Mouse (Mus musculus) intestine, embryonic 15.5 days (tissue): ENCODE measurements around the gene Habp2. TPM values are rescaled to one million over a fixed set of nuclear protein-coding genes. Genes with fewer than 3 reads are reported as not detected.

Experiments used
- ATAC-seq: fragments of 200-750 bp; cut with Nextera tagmentation; 2 replicates; pipeline ENCODE4 v1.8.0; 2017; ENCODE audit warnings: moderate TSS enrichment, moderate library complexity
- H3K27ac ChIP-seq: fragments of 300-500 bp; sonication (generic); 2 replicates; pipeline ENCODE4 v1.5.1; 2015; ENCODE audit warnings: mild to moderate bottlenecking, inconsistent platforms
- H3K27me3 ChIP-seq: fragments of 300-500 bp; sonication (generic); replicated peaks from 2 replicates; pipeline ENCODE4 v1.6.1; 2015; ENCODE audit warnings: inconsistent platforms
- H3K36me3 ChIP-seq: fragments of 300-500 bp; sonication (generic); 2 replicates; pipeline ENCODE4 v1.6.1; 2015; ENCODE audit warnings: inconsistent platforms
- H3K4me1 ChIP-seq: fragments of 300-500 bp; sonication (generic); replicated peaks from 2 replicates; pipeline ENCODE4 v1.6.1; 2015; ENCODE audit warnings: inconsistent platforms
- H3K4me2 ChIP-seq: fragments of 300-500 bp; sonication (generic); replicated peaks from 2 replicates; pipeline ENCODE4 v1.6.1; 2015; ENCODE audit warnings: mild to moderate bottlenecking, inconsistent platforms
- H3K4me3 ChIP-seq: fragments of 300-500 bp; sonication (generic); replicated peaks from 2 replicates; pipeline ENCODE4 v1.5.1; 2015; ENCODE audit warnings: inconsistent platforms
- H3K9ac ChIP-seq: fragments of 300-500 bp; sonication (generic); 2 replicates; pipeline ENCODE4 v1.6.1; 2015; ENCODE audit warnings: inconsistent platforms
- H3K9me3 ChIP-seq: fragments of 300-500 bp; sonication (generic); 2 replicates; pipeline ENCODE4 v1.6.1; 2016; ENCODE audit warnings: inconsistent platforms
- WGBS: fragments of 180-500 bp; shearing (Covaris S2); methylation state at CpG from one replicate; pipeline ENCODE4 v1.1.7; 2015; 5-methylcytosine and 5-hydroxymethylcytosine counted together
- polyA plus RNA-seq: library from polyadenylated mRNA; unstranded; fragments of >200 nt; fragmentation: Nextera tagmentation; extraction: Ambion mirVana; gene quantifications from 2 replicates; pipeline ENCODE4 v1.2.1, GENCODE M21; 2015

The Habp2 gene
- polyA plus RNA-seq, 1 experiment from 2014 or later: 15.2 TPM

DNA sequence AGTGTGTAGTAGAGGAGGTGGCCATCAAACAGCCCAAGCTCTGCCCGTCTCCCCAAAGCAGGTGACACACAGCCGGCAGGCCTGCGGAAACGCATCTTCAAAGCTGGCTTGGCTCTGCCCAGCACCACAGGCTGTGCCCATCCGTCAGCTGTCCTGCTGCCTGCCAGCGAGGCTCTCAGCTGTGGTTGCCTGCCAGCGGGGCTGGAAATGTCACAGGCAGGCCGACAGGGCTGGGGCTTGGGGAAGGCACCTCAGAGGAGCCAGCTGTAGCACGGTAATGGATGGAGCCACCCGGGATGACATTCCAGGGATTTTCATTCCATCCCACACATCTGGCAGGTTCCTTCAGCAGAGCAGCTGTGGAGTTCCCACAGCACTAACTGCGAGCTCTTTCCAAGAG lies 13.9 kb downstream of the Habp2 start:
- WGBS: 55% methylated on average over 11 of the region's 11 CpGs
- Histone ChIP-seq H3K27me3 (no peaks in the 10 kb centered on the region), H3K4me2 (no peak overlapping the region), H3K4me3 (no peak overlapping the region), H3K36me3 (no peaks in the 10 kb centered on the region), H3K9me3 (no peaks in the 10 kb centered on the region), H3K9ac (no peak overlapping the region), H3K27ac (no peak overlapping the region), H3K4me1 (0 out of 2 replicates have a peak, but pooled peaks cover 3% of the 10 kb centered on the region)
- no peak for ATAC-seq

DNA sequence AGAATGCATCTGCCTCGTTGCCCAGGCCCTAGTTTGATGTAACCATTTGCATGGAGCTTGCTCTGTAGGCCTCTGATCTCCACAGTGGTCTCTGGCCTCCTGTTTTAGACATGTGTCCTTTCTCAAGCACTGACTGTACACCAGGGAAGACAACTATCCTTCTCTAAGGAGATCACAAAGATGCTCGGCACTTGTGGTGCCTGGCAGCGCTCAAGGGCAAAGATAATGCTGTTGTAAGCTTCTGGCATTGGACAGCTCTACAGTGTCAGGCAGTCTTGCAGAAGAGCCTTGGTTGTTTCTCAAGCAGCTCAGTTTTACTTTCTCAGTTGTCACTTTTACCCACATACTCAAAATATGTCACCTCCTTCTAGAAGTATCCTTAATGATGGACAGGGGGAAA lies 29.6 kb downstream of the Habp2 start:
- no peaks in the 10 kb centered on the region for H3K36me3 ChIP-seq
- no peak overlapping the region for H3K4me2 ChIP-seq
- H3K4me1 ChIP-seq: peaks cover 6% of the 10 kb centered on the region; the same call in 1 of the 2 replicates
- no peaks in the 10 kb centered on the region for H3K9me3 ChIP-seq
- ATAC-seq: no peak
- H3K27me3 ChIP-seq: no peaks in the 10 kb centered on the region
- no peak overlapping the region for H3K9ac ChIP-seq
- 78% methylated on average over 3 of the region's 3 CpGs for WGBS
- no peak overlapping the region for H3K4me3 ChIP-seq
- no peak overlapping the region for H3K27ac ChIP-seq

DNA sequence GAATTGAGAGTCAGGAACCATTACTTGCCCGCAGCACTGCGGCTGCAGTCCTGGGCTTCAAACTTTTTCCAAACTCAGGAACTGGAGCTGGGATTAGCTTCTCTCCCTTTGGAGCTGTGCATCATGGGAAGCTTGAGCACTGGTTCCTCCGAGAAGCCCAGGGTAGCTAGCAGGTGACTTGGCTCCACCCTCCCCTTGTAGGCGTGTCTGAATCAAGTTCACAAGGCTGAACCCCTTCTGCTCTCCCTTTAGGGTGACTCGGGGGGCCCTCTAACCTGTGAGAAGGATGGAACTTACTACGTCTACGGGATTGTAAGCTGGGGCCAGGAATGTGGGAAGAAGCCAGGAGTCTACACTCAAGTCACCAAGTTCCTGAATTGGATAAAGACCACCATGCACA lies 32.3 kb downstream of the Habp2 start:
- H3K4me2 ChIP-seq: no peak overlapping the region
- WGBS: 83% methylated on average over 7 of the region's 7 CpGs
- no peaks in the 10 kb centered on the region for H3K27me3 ChIP-seq
- no peaks in the 10 kb centered on the region for H3K36me3 ChIP-seq
- no peak for ATAC-seq
- H3K4me3 ChIP-seq: no peak overlapping the region
- H3K9ac ChIP-seq: no peak overlapping the region
- no peaks in the 10 kb centered on the region for H3K9me3 ChIP-seq
- peaks cover 6% of the 10 kb centered on the region; the same call in 1 of the 2 replicates for H3K4me1 ChIP-seq
- no peak overlapping the region for H3K27ac ChIP-seq

DNA sequence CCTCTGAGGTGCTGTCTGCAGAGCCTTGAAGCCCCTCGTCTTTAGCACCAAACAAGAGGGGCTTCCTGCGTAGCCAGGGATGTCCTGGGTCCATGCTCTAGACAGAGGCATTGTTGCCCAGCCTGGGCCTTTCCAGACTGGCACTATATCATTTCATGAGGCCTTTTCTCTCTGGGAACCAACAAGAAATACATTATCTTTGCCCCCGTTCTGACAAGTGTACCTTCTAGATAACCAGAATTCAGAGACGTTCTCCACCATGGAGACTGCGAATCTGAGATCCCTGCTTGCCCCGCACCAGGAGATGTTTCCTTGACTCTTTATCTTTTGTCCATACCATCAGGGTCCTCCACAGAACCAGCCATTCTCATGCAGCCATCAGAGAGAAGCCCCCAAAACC lies 32.7 kb downstream of the Habp2 start:
- Histone ChIP-seq H3K4me1 (peaks cover 6% of the 10 kb centered on the region; the same call in 1 of the 2 replicates), H3K9ac (no peak overlapping the region), H3K4me2 (no peak overlapping the region), H3K27ac (no peak overlapping the region), H3K9me3 (no peaks in the 10 kb centered on the region), H3K4me3 (no peak overlapping the region), H3K36me3 (no peaks in the 10 kb centered on the region), H3K27me3 (no peaks in the 10 kb centered on the region)
- no peak for ATAC-seq
- WGBS: 86% methylated on average over 6 of the region's 6 CpGs

DNA sequence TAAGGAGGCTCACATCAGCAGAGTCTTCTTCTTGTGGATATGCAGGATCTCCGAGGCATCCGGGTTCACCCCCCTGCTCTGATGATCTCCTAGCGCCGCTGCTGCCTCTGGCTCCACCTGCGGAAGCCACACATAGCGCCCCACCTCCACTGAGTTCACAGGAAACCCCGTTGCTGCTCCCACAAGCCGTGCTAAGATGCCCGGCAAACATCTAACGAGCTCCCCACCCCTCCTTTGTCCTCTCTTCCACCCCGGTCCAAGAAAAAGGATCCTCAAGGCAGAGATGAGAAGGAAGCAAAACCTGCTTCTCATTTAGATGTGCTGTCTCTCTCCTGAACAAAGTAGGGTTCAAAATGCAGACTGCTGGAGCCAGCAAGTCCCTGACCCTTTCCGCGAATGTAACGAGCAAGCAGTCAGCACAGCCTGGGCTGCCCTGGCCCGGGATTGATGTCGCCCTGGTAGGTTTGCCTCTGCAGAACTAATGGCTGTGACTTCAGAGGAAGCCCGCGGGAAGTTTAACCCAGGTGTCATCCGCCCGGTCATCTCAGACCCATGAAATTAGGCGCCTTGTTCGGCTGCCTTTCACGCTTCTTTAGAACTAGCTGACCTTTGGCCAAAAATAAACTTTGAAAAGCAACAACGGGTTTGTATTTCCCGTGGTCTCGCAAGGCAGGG lies 33.4 kb downstream of the Habp2 start:
- no peak overlapping the region for H3K4me3 ChIP-seq
- ATAC-seq: no peak
- H3K4me2 ChIP-seq: peak overlapping the region; percentile 43
- no peaks in the 10 kb centered on the region for H3K36me3 ChIP-seq
- 30% methylated on average over 26 of the region's 26 CpGs for WGBS
- H3K27ac ChIP-seq: no peak overlapping the region
- H3K4me1 ChIP-seq: peaks cover 6% of the 10 kb centered on the region; the same call in 1 of the 2 replicates
- no peak overlapping the region for H3K9ac ChIP-seq
- no peaks in the 10 kb centered on the region for H3K27me3 ChIP-seq
- H3K9me3 ChIP-seq: no peaks in the 10 kb centered on the region

DNA sequence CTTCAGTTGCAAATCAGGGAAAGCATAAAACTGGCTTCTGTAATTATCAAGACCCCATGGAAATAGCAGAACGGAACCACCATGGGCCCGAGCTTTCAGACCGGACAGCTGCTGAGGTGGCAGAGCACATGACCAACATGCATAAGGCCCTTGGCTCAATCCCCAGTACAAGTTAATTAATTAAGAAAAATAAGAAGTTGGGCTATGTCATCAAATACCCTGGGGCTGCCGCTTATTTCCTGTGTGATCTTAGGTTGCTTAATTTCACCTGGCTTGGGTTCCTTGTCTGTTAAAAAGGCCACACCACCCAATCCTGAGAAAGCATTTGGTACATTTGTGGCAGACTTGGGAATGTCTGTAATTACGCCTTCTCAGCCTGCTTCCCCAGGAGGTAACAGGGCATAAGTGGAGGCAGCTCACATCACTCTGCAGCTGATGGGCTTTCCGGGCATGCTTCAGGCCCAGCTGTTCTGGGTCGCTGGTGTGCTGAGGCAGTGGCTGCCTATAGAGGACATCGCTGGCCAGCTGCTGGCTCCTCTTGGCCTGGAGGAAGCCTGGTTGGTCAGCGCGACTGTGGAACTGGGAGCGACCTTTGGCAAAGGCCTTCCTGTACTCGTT lies 34.5 kb downstream of the Habp2 start:
- no peak for ATAC-seq
- Histone ChIP-seq H3K4me1 (peaks cover 9% of the 10 kb centered on the region), H3K27me3 (no peaks in the 10 kb centered on the region), H3K9me3 (no peaks in the 10 kb centered on the region), H3K27ac (no peak overlapping the region), H3K36me3 (no peaks in the 10 kb centered on the region), H3K9ac (no peak overlapping the region), H3K4me2 (no peak overlapping the region), H3K4me3 (no peak overlapping the region)
- WGBS: 81% methylated on average over 12 of the region's 12 CpGs

DNA sequence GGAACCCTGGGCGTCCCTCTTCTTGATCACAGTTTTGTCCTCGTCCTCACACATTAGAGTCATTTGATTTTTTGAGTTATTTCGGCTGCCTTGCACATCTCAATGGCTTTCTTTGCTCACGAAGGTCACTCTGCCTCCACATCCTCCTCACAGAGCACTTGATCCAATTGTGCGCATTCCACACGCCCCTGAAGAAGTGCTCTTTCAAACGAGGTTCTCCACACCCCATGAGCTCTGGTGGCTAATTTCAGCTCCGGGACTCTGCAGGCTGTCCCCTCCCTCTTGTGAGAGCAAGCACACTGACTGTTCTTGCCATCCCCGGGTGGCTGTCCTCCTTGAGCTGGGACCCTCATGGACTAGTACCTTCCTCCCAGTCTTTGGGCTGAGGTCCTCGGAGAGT lies 38.7 kb downstream of the Habp2 start:
- no peaks in the 10 kb centered on the region for H3K36me3 ChIP-seq
- H3K4me1 ChIP-seq: peaks cover 3% of the 10 kb centered on the region; the same call in 1 of the 2 replicates
- H3K27ac ChIP-seq: no peak overlapping the region
- H3K4me2 ChIP-seq: no peak overlapping the region
- H3K4me3 ChIP-seq: no peak overlapping the region
- no peaks in the 10 kb centered on the region for H3K9me3 ChIP-seq
- 69% methylated on average over 10 of the region's 10 CpGs for WGBS
- H3K27me3 ChIP-seq: no peaks in the 10 kb centered on the region
- no peak for ATAC-seq
- no peak overlapping the region for H3K9ac ChIP-seq

DNA sequence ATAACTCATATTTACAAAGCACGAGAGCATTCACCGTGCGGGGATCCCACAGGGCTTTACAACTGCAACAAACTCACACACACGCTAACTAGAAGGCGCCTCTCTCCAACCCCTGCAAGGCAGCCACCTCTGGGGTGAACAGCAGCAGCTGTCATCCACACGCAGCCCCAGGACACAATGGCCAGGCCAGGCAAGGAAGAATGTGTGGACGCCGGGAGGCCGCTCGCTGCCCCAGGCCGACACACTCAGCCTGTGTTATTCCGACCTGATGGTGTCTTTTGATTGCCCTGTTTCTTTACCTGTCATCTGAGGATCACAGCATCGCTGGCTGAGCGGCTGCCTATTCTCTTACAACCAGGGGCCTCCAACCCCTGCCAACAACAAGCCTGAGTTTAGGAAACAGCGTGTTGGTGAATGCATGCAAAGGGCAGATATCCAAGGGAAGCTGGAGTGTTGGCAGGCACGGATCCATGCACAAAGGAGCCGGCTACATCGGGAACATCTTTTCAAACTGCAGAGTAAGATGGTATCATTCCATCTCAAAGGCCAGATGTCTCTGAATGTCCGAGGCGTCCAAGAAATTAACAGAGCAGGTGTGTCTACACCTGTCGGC lies 39.4 kb downstream of the Habp2 start:
- 68% methylated on average over 21 of the region's 21 CpGs for WGBS
- Histone ChIP-seq H3K9ac (no peak overlapping the region), H3K4me3 (no peak overlapping the region), H3K27ac (no peak overlapping the region), H3K36me3 (no peaks in the 10 kb centered on the region), H3K4me2 (no peak overlapping the region), H3K9me3 (no peaks in the 10 kb centered on the region), H3K27me3 (no peaks in the 10 kb centered on the region), H3K4me1 (peaks cover 3% of the 10 kb centered on the region; the same call in 1 of the 2 replicates)
- ATAC-seq: no peak

DNA sequence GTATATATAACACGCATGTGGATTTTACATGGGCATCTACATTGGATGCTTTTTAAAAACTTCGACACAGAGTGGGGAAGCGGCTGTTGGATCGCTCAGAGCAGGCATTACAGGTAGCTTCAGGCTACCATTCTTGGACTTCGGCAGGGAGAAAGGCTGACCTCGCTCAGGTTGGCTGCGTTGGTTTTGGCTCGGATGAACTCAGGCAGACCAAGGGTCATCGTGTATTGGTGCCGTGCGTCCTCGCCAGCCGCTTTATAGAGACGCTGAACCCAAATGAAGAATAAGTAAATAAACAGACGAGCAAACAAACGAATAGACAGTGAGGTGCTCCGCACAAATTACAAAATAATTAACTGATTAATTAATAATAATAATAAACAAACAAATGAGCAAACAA lies 49.4 kb downstream of the Habp2 start:
- H3K4me1 ChIP-seq: no peaks in the 10 kb centered on the region
- no peaks in the 10 kb centered on the region for H3K9me3 ChIP-seq
- 91% methylated on average over 17 of the region's 17 CpGs for WGBS
- H3K27ac ChIP-seq: no peak overlapping the region
- no peaks in the 10 kb centered on the region for H3K27me3 ChIP-seq
- H3K9ac ChIP-seq: no peak overlapping the region
- H3K36me3 ChIP-seq: no peaks in the 10 kb centered on the region
- no peak for ATAC-seq
- H3K4me2 ChIP-seq: no peak overlapping the region
- H3K4me3 ChIP-seq: no peak overlapping the region

DNA sequence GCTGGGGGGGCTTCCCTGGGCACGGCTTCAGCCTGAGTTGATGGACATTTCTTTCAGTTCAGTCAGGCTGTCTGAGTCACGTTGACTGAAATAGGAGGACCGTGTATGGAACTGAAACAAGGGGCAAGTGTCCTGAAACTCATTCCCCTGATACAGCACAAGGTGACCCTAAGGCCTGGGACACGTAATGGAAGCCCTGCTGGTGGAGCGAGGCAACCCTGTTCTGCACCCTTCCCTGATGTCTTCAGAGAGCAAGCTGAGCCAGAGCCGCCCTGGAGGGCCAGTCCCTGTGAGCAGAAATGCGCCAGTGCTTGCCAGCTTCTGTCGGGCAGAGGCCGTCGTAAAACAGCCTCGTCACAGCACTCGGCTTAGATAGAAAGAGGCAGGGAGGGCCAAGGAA lies 49.9 kb downstream of the Habp2 start:
- Histone ChIP-seq H3K36me3 (no peaks in the 10 kb centered on the region), H3K9ac (no peak overlapping the region), H3K4me2 (no peak overlapping the region), H3K27ac (no peak overlapping the region), H3K27me3 (no peaks in the 10 kb centered on the region), H3K9me3 (no peaks in the 10 kb centered on the region), H3K4me1 (no peaks in the 10 kb centered on the region), H3K4me3 (no peak overlapping the region)
- WGBS: 61% methylated on average over 12 of the region's 12 CpGs
- ATAC-seq: no peak

DNA sequence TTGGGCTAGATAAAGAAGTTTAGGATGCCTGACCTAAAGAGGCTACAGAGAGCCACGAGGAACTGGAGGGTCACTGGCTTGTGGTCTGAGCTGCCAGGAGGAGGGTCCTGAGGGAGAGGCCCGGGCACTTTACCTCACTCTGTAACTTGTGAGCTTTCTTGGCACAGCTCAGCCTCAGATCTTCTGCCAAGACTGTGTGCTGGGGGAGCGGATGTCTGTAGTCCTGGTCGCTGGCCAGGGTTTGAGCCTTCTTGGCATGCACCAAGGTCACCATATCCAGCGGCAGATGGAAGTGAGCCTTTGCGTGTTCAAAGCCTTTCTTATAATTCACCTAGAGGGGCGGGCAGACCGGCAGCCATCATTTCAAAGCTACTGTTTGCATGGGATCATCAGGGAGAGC lies 55.1 kb downstream of the Habp2 start:
- H3K27me3 ChIP-seq: no peaks in the 10 kb centered on the region; the same call in 1 of the 2 replicates
- no peaks in the 10 kb centered on the region for H3K36me3 ChIP-seq
- no peaks in the 10 kb centered on the region for H3K4me1 ChIP-seq
- H3K4me2 ChIP-seq: no peak overlapping the region
- 81% methylated on average over 8 of the region's 8 CpGs for WGBS
- H3K9me3 ChIP-seq: no peaks in the 10 kb centered on the region
- H3K4me3 ChIP-seq: no peak overlapping the region
- H3K9ac ChIP-seq: no peak overlapping the region
- ATAC-seq: no peak
- H3K27ac ChIP-seq: no peak overlapping the region

DNA sequence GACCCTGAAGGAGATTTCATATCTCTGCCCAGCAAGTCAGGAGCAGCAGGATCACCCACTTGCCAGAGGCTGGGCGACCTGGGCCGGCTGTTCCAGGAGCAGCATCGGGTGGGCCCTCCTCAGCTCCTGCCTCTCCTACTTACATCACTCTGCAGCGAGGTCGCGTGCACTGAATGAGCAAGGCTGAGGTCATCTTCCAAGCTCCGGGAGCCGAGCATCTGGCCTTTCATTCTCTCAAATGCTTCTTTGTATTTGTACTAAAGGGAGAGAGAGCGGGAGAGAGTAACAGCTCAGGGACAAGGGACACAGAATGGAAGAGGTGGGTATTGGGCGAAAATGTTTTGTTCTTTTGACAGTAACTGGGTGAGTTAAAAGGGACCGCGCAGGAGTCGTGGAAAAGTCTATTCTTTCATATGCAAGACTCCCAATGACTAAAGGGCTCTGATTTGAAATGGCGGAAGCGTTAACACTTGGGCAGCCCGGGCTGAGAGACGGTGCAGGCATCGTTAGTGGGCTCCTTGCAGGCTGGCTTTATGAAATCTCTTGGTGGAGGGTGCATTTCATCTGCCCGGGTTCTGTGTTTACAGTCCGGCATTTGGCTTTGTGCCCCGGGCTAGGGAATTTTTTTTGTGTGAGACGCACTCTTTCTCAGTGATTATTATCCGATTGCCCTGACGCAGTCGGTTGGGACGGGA lies 57.1 kb downstream of the Habp2 start:
- H3K9me3 ChIP-seq: no peaks in the 10 kb centered on the region
- no peaks in the 10 kb centered on the region; the same call in 1 of the 2 replicates for H3K27me3 ChIP-seq
- ATAC-seq: no peak
- no peak overlapping the region for H3K27ac ChIP-seq
- H3K4me2 ChIP-seq: no peak overlapping the region
- 70% methylated on average over 26 of the region's 26 CpGs for WGBS
- H3K4me1 ChIP-seq: no peaks in the 10 kb centered on the region
- no peak overlapping the region for H3K9ac ChIP-seq
- H3K4me3 ChIP-seq: no peak overlapping the region
- no peaks in the 10 kb centered on the region for H3K36me3 ChIP-seq
